Mouse (Mus musculus) layer of hippocampus, adult 18-20 months (tissue): ENCODE results near the gene Isg20. TPM values are rescaled to one million over a fixed set of nuclear protein-coding genes. Genes with fewer than 3 reads are reported as not detected.

Experiments used
- DNase-seq, 2 experiments: peaks; one replicate each; pipeline ENCODE4 v3.0.0; 2022; ENCODE audit warnings: low spot score in 2 of 2
- long read RNA-seq: library from polyadenylated mRNA; stranded (forward); transcript quantifications from one replicate; pipeline ENCODE4 v2.0.0, GENCODE M21; 2021
- total RNA-seq, 2 experiments: library from RNA; stranded (reverse); gene quantifications; 2 replicates each; pipeline ENCODE4 v1.2.3; 2021

Isg20 gene
- total RNA-seq = under 1 TPM; 0.68 to 0.69 TPM
- long read RNA-seq = 0 reads

GRCm38 (mm10) chr7:78912974-78913474, at the start of gene Isg20:
Isg20 (plus strand) TSS chr7:78913424.
- DNase-seq = no peak

GRCm38 (mm10) chr7:78863796-78864445, 49.3 kb upstream of the Isg20 start:
- no peak for DNase-seq

- DNase-seq = no peak
Observed at GRCm38 (mm10) chr7:78864446-78864802, 48.8 kb upstream of the Isg20 start.

- DNase-seq = no peak
Observed at GRCm38 (mm10) chr7:78865212-78865949, 47.8 kb upstream of the Isg20 start.

- DNase-seq = no peak
Observed at GRCm38 (mm10) chr7:78868731-78869130, 44.5 kb upstream of the Isg20 start.

- no peak for DNase-seq
Observed at GRCm38 (mm10) chr7:78872366-78872765, 40.9 kb upstream of the Isg20 start.

GRCm38 (mm10) chr7:78872831-78873230, 40.4 kb upstream of the Isg20 start:
- DNase-seq = no peak

- DNase-seq = no peak
Observed at GRCm38 (mm10) chr7:78881607-78882468, 31.4 kb upstream of the Isg20 start.

- peak; percentile 63 to 69 for DNase-seq
Observed at GRCm38 (mm10) chr7:78882469-78882837, 30.8 kb upstream of the Isg20 start.

GRCm38 (mm10) chr7:78883016-78883725, 30.1 kb upstream of the Isg20 start:
- peak in 1 of 2 experiments; percentile 25 for DNase-seq

- no peak for DNase-seq
Observed at GRCm38 (mm10) chr7:78883726-78884060, 29.5 kb upstream of the Isg20 start.

GRCm38 (mm10) chr7:78884139-78884538, 29.1 kb upstream of the Isg20 start:
- peak; percentile 62 to 76 for DNase-seq

GRCm38 (mm10) chr7:78885404-78885803, 27.8 kb upstream of the Isg20 start:
- peak in 1 of 2 experiments; percentile 56 for DNase-seq

GRCm38 (mm10) chr7:78886496-78886895, 26.7 kb upstream of the Isg20 start:
- DNase-seq = no peak

GRCm38 (mm10) chr7:78887431-78887842, 25.8 kb upstream of the Isg20 start:
- DNase-seq = peak in 1 of 2 experiments; percentile 34

GRCm38 (mm10) chr7:78890641-78891040, 22.6 kb upstream of the Isg20 start:
- peak; percentile 67 to 90 for DNase-seq

- no peak for DNase-seq
Observed at GRCm38 (mm10) chr7:78893917-78894316, 19.3 kb upstream of the Isg20 start.

GRCm38 (mm10) chr7:78895021-78895652, 18.1 kb upstream of the Isg20 start:
- DNase-seq = no peak

GRCm38 (mm10) chr7:78895653-78896333, 17.4 kb upstream of the Isg20 start, which contains the start of gene Aen:
Aen (plus strand) TSS chr7:78895854.
- DNase-seq = peak; percentile 93 to 97

GRCm38 (mm10) chr7:78897567-78897966, 15.7 kb upstream of the Isg20 start:
- no peak for DNase-seq
